Mouse (Mus musculus) c-Kit-positive CD71-positive TER-119-negative erythroid progenitor cells, embryonic 14.5 days (primary cell): ENCODE results near the gene Sema6c.
"Not testable (repeated sequence)": the region's sequence is repeated elsewhere in the genome, so short reads cannot be mapped to it uniquely, and the experiment has no call there.

Source experiments
- DNase-seq: peaks from one replicate; pipeline ENCODE4 v3.0.0-alpha.2; 2013; ENCODE audit warnings: low read depth

Sema6c gene

DNA sequence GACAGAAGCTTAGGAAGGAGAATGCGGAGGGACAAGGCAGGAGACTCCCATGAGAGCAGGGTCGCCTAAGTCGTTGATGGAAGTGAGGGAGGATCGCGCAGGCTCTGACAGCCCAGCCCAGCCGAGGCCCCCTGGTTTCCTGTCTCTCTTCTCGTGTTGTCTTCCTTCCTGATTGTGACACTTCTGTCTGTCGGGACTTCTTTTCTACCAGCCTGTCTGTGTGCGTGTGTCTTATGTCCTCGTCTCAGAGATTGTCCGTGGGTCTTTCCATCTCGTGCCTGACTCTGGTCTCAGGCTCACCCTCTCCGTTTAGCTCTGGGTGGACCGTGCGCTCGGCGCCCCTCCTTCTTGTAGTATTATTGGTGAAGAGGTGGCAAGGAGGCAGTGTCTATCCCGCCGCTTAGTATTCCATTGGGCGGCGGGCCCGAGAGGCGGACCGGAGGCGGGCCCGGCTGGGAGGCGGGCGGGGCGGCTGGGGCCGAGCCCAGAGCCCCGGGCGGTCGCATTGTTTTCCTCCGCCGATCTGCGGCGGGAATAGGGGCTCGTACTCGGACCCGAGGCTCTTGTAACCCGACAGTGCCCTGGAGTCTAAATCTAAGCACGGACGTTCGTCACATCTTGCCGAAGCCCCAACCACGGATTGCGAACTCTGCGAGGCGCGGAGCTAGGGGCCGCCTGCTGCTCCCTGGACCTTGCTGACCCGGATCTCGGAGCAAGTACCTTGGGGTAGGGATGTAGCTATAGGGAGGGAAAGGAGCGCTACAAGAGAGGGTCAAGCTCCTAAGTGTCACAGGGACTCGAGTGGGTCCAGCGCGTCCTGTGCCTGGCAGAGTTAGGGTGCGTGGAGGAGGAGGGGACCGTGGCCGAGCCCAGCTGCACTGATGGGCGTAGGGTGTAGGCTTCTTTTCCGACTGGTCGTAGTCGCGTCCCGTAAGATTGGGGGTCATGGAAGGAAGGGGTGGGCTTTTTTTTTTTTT lies at the start of gene Sema6c:
Gene Sema6c (plus strand): TSS at position 471 of the 977 bp plus-strand sequence.
- peak; percentile 80 for DNase-seq

GRCm38 (mm10) chr3:95110911-95111726 lies 49.1 kb upstream of the Sema6c start, which contains the start of gene Vps72:
Gene Vps72, plus strand, starts transcription at chr3:95111022.
- peak; percentile 77 for DNase-seq

DNA sequence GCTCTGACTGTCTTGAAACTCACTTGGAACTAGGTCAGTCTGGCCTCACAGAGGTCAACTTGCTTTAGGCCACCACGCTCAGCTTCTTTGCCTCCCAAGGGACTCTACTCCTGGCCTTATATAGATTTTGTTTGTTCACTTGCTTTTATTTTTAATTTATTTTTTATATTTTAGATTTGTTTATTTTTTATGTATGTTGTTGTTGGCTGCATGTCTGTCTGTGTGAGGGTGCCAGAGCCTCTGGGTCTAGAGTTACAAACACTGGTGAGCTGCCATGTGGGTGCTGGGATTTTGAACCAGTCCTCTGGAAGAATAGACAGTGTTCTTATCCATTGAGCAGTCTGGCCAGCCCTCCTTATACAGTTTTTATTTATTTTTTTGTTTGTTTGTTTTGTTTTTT lies 47.5 kb upstream of the Sema6c start:
- DNase-seq: no peak

- DNase-seq: no peak
Observed at GRCm38 (mm10) chr3:95117751-95118150, 42.5 kb upstream of the Sema6c start.

DNA sequence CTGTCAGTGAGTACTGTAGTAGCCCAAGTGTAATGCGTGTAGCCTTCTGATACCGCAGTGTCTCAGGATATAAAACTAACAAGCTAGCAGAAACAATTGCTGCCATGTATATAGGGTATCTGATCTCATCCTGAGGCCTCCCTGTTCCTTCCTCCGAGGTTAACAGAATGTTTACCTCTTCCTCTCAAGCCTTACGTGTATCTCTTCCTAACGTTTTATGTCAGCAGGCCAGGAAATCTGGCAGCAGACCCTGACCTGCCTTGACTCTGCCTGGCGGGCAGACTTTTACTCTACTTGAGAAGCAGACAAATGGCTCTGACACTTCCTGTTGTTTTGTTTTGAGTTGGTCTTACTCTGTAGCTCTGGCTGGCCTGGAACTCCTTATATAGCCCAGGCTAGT lies 38.7 kb upstream of the Sema6c start:
- DNase-seq: no peak

DNA sequence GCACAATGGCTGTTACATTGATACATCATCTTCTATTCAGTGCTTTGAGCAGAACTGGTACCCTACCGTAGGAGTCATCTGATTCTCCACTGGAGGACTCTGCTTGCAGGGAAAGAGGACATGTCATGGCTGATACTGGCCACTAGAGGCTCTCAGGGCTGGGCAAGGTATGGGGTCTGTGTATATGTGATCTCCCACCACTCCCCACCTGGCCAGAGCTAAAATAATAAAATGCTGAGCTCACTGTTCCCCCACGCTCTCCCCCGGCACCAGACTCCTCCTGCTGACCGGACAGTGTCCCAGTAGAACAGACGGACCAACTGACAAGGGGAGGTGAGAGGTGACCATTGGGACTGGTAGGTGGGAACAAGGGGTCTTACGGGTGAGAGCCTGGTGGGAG lies 36.0 kb upstream of the Sema6c start, which contains the start of gene Tmod4:
Gene Tmod4 (plus strand): TSS at position 231 of the 400 bp plus-strand sequence.
- no peak for DNase-seq

DNA sequence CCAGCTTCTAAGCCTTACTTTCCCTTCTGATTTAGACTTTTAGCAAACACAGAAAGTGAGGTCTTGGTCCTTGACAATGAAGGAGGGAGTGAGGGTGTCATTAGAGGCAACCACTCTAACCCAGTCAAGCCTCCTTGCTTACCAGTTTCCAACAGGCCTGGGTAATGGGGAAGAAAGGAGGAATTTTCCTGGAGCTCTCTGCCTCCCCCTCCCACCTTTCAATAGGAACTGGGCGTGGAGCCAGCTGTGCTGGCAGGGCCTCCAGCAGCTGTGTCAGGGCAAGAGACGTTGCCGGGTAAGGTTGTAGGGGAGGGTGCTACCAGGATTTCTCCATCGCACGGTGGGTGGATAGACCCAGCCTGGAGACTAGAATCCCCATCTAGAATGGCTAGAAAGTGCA lies 35.3 kb upstream of the Sema6c start:
- DNase-seq: no peak

- DNase-seq: no peak
Observed at GRCm38 (mm10) chr3:95129226-95129651, 31.0 kb upstream of the Sema6c start.

DNA sequence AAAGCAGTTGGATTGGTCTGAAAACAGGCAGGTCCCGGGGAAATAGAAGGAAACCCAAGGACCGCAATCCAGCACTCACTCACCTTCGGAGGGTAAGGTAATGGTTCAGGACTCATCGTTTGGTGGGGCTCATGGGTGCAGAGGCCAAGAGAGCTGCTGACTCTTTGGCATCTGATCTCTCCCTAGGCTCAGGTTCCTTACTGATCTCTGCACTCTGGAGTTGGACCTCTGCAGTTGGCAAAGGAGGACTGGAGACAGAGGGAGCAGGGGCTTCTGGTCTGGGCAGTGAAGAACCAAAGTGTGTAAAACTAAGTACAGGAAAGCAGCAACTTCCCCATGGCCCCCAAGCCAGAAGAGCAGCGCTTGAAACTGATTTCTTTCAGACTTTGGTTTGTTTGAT lies 30.2 kb upstream of the Sema6c start:
- no peak for DNase-seq

DNA sequence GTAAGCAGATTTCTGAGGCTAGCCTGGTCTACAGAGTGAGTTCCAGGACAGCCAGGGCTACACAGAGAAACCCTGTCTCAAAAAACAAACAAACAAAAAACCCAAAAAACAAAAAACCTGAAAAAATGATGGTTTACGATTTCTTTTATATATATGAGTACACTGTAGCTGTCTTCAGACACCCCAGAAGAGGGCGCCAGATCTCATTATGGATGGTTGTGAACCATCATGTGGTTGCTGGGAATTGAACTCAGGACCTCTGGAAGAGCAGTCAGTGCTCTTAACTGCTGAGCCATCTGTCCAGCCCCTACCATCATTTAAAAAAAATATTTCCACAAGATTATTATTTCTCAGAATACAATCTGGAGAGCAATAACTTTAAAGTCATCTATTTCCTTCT lies 27.9 kb upstream of the Sema6c start:
- DNase-seq: not testable (repeated sequence)

DNA sequence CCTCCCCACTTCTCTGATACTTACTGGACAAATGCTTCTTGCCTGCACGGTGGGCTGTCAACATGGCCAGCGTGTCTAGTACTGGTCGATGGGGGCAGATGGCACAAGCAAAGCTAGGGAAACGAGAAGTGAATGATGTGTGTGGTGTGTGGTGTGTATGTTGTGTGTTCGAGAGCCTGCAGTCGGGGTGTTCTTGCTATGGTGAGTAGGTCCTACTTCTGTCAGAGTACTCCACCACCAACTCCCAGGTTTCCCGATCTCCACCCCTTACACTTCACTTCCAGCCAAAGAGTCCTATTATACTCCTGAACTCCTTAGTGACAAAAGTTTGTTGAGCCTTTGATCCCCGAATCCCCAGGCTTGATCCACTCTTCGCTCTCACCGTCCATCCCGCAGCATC lies 27.1 kb upstream of the Sema6c start:
- no peak for DNase-seq

GRCm38 (mm10) chr3:95133680-95134101 lies 26.6 kb upstream of the Sema6c start, which contains the start of the genes Scnm1 and Lysmd1:
Gene Scnm1, minus strand, starts transcription at chr3:95134011.
Gene Lysmd1, plus strand, starts transcription at chr3:95134088.
- peak; percentile 93 for DNase-seq

- not testable (repeated sequence) for DNase-seq
Observed at GRCm38 (mm10) chr3:95134133-95134532, 26.1 kb upstream of the Sema6c start.

DNA sequence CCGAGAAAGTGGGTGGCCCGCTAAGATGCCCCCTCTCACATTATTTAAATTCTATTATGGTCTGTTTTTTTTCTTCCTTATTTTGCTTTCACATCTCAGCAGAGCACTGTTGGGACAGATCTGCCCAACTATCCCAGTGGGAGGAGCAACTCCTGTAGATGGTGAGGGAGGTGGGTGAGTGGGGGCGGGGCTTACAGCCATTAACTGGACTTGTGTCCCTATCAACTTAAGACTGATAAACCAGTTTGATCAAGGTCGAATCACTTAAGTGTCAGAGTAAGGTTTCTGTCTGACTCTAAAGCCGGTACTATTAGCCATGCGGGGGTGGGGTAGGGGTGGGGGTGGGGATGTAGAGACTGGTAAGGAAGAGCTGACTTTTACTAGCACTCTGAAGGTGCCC lies 25.2 kb upstream of the Sema6c start:
- DNase-seq: no peak

GRCm38 (mm10) chr3:95135433-95136052 lies 24.7 kb upstream of the Sema6c start:
- DNase-seq: no peak

DNA sequence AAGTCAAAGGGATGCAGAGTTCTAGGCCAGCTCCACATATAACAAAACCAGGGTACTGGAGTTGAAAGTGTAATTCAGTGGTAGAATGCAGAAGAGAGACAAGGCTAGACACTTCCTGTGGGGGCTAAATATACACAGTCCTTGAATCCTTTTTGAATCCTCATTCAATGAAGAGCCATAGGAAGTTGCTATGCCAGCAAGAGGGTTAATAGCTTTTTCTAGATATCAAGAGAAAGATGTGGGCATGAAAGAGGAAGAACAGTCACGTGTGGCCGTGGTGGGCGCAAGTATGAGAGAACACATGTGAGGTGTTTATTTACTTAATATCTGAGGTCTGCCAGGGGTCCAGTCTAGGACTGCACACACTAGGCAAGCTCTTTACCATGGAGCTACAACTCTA lies 23.9 kb upstream of the Sema6c start:
- no peak for DNase-seq

- DNase-seq: no peak
Observed at GRCm38 (mm10) chr3:95139586-95140288, 20.5 kb upstream of the Sema6c start.

DNA sequence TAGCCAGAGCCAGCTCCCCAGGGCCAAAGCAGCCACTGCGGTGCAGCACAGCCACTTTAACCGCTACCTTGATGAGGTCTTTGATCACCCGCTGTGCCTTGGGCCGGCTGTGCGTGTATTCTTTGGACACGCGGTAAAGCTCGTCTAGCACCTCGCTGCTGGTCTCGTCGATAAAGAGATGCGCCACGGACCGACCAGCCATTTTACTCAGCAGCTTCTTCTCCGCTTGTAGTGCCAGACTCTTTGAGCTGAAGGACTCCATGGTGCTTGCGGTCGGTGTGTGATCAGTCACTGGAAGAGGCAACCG lies 20.0 kb upstream of the Sema6c start:
- DNase-seq: no peak

- DNase-seq: no peak
Observed at GRCm38 (mm10) chr3:95140795-95141194, 19.5 kb upstream of the Sema6c start.

DNA sequence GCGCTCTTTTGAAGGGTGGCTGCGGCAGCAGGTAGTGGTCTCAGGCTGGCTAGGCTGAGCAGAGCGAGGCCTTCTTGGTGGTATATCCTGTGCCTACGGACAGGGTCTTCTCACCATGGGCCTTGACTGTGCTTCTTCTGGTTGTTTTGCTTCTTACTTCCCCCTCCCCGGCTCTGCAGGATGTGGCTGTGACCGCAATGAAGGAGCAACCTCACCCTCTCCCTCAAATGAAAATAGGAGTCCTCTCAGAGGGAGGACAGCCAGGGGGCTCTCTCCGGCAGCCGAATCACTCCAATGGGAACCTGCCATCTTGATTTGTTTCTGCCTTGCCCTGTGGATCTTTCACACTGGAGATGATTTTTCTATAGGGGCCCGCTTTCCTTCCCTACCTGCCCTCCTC lies 18.8 kb upstream of the Sema6c start:
- DNase-seq: no peak

DNA sequence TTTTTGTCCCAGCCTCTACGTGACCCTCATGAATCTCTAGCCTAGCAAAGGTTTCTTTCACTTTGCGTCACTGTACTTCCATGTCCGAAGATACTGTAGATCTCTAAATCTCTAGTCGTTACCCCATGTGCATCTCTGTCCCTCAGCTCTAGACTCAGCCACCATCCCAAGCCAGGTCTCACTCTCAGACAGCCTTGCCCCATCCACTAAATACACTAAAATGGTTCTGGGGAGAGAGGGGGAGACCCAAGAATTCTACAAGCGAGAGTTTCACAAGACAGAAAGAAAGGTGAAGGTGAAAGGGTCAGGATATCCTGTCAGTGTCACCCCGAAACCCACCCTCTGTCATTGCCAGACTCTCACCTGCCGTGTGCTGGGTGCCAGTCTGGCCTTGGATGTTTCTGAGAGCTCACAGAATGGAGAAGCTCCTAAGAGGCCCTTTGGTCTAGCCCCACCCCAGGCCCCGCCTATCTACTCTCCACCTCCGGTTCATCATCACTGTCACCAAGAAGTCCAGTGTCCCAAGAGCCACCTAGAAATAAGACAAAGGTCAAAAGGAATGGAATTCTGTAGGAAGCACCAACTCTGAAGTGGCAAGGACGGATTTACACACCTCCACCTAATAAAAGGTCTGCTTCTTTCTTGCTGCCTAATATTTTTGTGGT lies 18.2 kb upstream of the Sema6c start, which contains the start of gene Tnfaip8l2:
Gene Tnfaip8l2 (minus strand): TSS at position 409 of the 665 bp plus-strand sequence.
- DNase-seq: no peak
